Mouse (Mus musculus): ENCODE data around the gene Med27. TPM values are rescaled to one million over a fixed set of nuclear protein-coding genes. Genes with fewer than 3 reads are reported as not detected.

Med27 gene
- polyA plus RNA-seq, 1 experiment from 2014 or later, result 57.1 TPM

GRCm38 (mm10) chr2:29403799-29404530 lies 57.3 kb downstream of the Med27 start:
- WGBS, result 75% methylated on average over 9 of the region's 9 CpGs
- no peaks in the 10 kb centered on the region for H3K36me3 ChIP-seq (ENCODE audit: control insufficient read depth, insufficient read depth, low read length)
- no peak overlapping the region for H3K4me3 ChIP-seq (ENCODE audit: low read length)
- H3K4me1 ChIP-seq (ENCODE audit: control insufficient read depth, insufficient read depth, low read length), result peaks cover 3% of the 10 kb centered on the region; the same call in 1 of the 2 replicates
- no peaks in the 10 kb centered on the region for H3K9me3 ChIP-seq (ENCODE audit: control insufficient read depth, low read length)
- no peak for ATAC-seq (ENCODE audit: low FRiP score, low TSS enrichment)
- no peak overlapping the region for H3K9ac ChIP-seq (ENCODE audit: low read depth, low read length)
- H3K27ac ChIP-seq (ENCODE audit: low read depth, low read length), result no peak overlapping the region
- H3K4me2 ChIP-seq (replicated peaks; ENCODE audit: low read depth, low read length), result no peak overlapping the region
- no peaks in the 10 kb centered on the region for H3K27me3 ChIP-seq (ENCODE audit: control insufficient read depth, insufficient read depth, low read length)

- no peak overlapping the region for H3K27ac ChIP-seq (ENCODE audit: low read depth, low read length)
- H3K27me3 ChIP-seq (ENCODE audit: control insufficient read depth, insufficient read depth, low read length), result no peaks in the 10 kb centered on the region
- H3K9me3 ChIP-seq (ENCODE audit: control insufficient read depth, low read length), result no peaks in the 10 kb centered on the region
- 75% methylated on average over 10 of the region's 10 CpGs for WGBS
- H3K36me3 ChIP-seq (ENCODE audit: control insufficient read depth, insufficient read depth, low read length), result no peaks in the 10 kb centered on the region
- ATAC-seq (ENCODE audit: low FRiP score, low TSS enrichment), result no peak
- no peak overlapping the region for H3K4me2 ChIP-seq (replicated peaks; ENCODE audit: low read depth, low read length)
- peaks cover 3% of the 10 kb centered on the region; the same call in 1 of the 2 replicates for H3K4me1 ChIP-seq (ENCODE audit: control insufficient read depth, insufficient read depth, low read length)
- no peak overlapping the region for H3K4me3 ChIP-seq (ENCODE audit: low read length)
- no peak overlapping the region for H3K9ac ChIP-seq (ENCODE audit: low read depth, low read length)
Observed at GRCm38 (mm10) chr2:29404931-29405330, 58.3 kb downstream of the Med27 start.

DNA sequence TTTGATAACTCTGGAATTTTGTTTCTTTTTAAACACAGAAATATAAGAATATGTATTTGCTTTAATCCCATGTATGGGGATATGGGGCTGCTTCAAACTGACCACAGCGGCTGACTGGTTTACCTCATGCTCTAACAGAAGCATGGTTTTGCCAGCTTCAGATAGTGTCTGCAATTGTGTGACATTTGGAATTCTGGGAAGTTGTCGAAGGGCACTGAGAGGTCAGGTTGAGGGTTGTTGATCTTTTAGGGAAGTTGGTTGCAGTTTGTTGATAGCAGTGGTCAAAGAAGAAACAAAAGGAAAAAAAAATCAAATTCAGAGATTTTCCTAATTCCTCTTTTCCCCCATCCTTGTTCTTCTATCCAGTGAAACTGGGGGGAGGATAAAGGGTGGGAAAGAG lies 59.2 kb downstream of the Med27 start:
- no peak overlapping the region for H3K4me2 ChIP-seq (replicated peaks; ENCODE audit: low read depth, low read length)
- H3K4me3 ChIP-seq (ENCODE audit: low read length), result no peak overlapping the region
- WGBS, result 87% methylated on average over 2 of the region's 2 CpGs
- no peaks in the 10 kb centered on the region for H3K36me3 ChIP-seq (ENCODE audit: control insufficient read depth, insufficient read depth, low read length)
- H3K27ac ChIP-seq (ENCODE audit: low read depth, low read length), result no peak overlapping the region
- H3K4me1 ChIP-seq (ENCODE audit: control insufficient read depth, insufficient read depth, low read length), result peaks cover 3% of the 10 kb centered on the region
- no peak overlapping the region for H3K9ac ChIP-seq (ENCODE audit: low read depth, low read length)
- ATAC-seq (ENCODE audit: low FRiP score, low TSS enrichment), result no peak
- H3K9me3 ChIP-seq (ENCODE audit: control insufficient read depth, low read length), result no peaks in the 10 kb centered on the region
- H3K27me3 ChIP-seq (ENCODE audit: control insufficient read depth, insufficient read depth, low read length), result no peaks in the 10 kb centered on the region

DNA sequence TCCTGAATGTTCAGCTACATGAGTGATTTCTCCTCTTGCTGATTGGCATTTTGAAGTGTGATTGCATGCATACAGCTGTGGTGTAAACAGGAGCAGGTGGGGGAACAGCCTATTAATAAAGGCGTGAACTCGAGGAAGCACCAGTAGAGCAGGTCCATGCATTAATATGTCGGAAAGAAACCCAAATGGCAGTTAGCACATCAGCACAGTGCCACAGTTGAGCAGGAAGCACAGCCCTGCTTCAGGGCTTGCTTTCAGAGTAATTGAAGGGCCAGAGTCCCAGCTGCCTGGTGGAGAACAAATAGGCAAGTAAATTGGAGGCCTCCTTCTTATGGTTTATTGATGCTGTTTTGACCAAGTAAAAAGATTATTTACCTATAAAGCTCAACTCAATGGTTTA lies 60.7 kb downstream of the Med27 start:
- Histone ChIP-seq H3K9me3 (ENCODE audit: control insufficient read depth, low read length) (no peaks in the 10 kb centered on the region), H3K27me3 (ENCODE audit: control insufficient read depth, insufficient read depth, low read length) (no peaks in the 10 kb centered on the region), H3K4me2 (replicated peaks; ENCODE audit: low read depth, low read length) (no peak overlapping the region), H3K4me1 (ENCODE audit: control insufficient read depth, insufficient read depth, low read length) (peaks cover 16% of the 10 kb centered on the region), H3K4me3 (ENCODE audit: low read length) (no peak overlapping the region), H3K36me3 (ENCODE audit: control insufficient read depth, insufficient read depth, low read length) (no peaks in the 10 kb centered on the region), H3K27ac (ENCODE audit: low read depth, low read length) (no peak overlapping the region), H3K9ac (ENCODE audit: low read depth, low read length) (no peak overlapping the region)
- WGBS, result 71% methylated on average over 3 of the region's 3 CpGs
- no peak for ATAC-seq (ENCODE audit: low FRiP score, low TSS enrichment)

DNA sequence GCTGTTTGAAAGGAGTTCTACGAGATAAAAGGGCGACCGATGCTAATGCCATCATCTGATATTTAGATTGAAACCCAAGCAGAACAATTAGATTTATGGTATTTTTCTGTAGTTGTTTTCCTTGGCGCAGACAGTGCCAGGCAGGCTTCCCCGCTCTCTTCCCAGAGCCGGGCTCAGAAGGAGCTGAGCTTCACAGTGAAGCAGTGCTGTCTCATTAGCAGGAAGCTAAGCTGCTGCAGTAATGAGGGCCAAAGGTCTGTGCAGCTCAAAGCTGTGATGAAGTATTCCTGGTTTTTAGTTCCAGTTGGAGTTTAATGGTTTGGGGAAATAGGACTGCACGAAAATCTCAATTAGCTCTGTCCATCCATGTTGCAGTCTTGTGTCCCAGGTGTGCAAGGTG lies 61.1 kb downstream of the Med27 start:
- Histone ChIP-seq H3K4me2 (replicated peaks; ENCODE audit: low read depth, low read length) (no peak overlapping the region), H3K27me3 (ENCODE audit: control insufficient read depth, insufficient read depth, low read length) (no peaks in the 10 kb centered on the region), H3K4me3 (ENCODE audit: low read length) (no peak overlapping the region), H3K4me1 (ENCODE audit: control insufficient read depth, insufficient read depth, low read length) (peaks cover 20% of the 10 kb centered on the region), H3K9me3 (ENCODE audit: control insufficient read depth, low read length) (no peaks in the 10 kb centered on the region), H3K36me3 (ENCODE audit: control insufficient read depth, insufficient read depth, low read length) (no peaks in the 10 kb centered on the region), H3K9ac (ENCODE audit: low read depth, low read length) (no peak overlapping the region), H3K27ac (ENCODE audit: low read depth, low read length) (no peak overlapping the region)
- 40% methylated on average over 7 of the region's 7 CpGs for WGBS
- no peak for ATAC-seq (ENCODE audit: low FRiP score, low TSS enrichment)

DNA sequence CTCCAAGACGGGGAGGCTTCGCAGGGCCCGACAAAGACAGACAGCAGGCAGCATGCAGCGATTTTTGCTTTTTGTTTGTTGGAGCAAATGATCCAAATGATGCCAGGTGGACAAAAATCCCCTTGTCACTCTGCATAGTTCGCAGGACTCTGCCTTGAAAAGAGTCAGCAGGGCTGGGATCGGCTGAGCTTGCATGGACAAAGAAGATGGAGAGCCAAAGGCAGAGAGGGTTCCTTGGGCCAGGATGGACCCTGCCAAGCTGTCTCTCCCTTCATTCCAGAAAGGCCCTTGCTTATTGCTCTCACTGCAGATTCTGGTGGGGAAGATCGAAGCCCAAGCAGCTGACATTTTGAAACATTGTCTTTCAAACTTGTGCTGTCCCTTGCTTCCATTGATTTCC lies 64.3 kb downstream of the Med27 start:
- no peak for ATAC-seq (ENCODE audit: low FRiP score, low TSS enrichment)
- Histone ChIP-seq H3K4me1 (ENCODE audit: control insufficient read depth, insufficient read depth, low read length) (peaks cover 24% of the 10 kb centered on the region), H3K27ac (ENCODE audit: low read depth, low read length) (no peak overlapping the region), H3K9me3 (ENCODE audit: control insufficient read depth, low read length) (no peaks in the 10 kb centered on the region), H3K4me3 (ENCODE audit: low read length) (no peak overlapping the region), H3K36me3 (ENCODE audit: control insufficient read depth, insufficient read depth, low read length) (no peaks in the 10 kb centered on the region), H3K9ac (ENCODE audit: low read depth, low read length) (no peak overlapping the region), H3K4me2 (replicated peaks; ENCODE audit: low read depth, low read length) (no peak overlapping the region), H3K27me3 (ENCODE audit: control insufficient read depth, insufficient read depth, low read length) (no peaks in the 10 kb centered on the region)
- 80% methylated on average over 7 of the region's 7 CpGs for WGBS

DNA sequence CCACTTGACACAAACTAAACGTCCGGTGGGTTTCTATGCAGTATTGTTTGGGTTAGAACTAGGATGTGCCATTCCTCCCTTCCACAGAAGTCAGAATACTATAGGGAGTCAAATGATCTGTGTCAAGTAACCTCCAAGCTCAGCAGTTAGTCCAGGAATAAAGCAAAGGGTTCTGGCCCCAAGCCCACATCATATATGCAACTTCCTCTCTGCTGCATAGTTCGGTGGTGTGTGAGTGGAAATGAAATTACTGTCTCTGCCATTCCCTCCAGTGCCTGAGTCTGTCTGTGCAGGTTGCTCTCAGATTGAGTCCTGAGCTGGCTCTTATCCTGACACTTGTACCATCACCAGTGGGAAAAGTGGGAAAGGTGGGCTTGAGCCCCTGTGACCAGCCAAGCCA lies 65.8 kb downstream of the Med27 start:
- Histone ChIP-seq H3K36me3 (ENCODE audit: control insufficient read depth, insufficient read depth, low read length) (no peaks in the 10 kb centered on the region), H3K9me3 (ENCODE audit: control insufficient read depth, low read length) (no peaks in the 10 kb centered on the region), H3K27ac (ENCODE audit: low read depth, low read length) (no peak overlapping the region), H3K4me1 (ENCODE audit: control insufficient read depth, insufficient read depth, low read length) (peaks cover 21% of the 10 kb centered on the region), H3K4me2 (replicated peaks; ENCODE audit: low read depth, low read length) (no peak overlapping the region), H3K9ac (ENCODE audit: low read depth, low read length) (no peak overlapping the region), H3K27me3 (ENCODE audit: control insufficient read depth, insufficient read depth, low read length) (no peaks in the 10 kb centered on the region), H3K4me3 (ENCODE audit: low read length) (no peak overlapping the region)
- no peak for ATAC-seq (ENCODE audit: low FRiP score, low TSS enrichment)
- 44% methylated on average over 3 of the region's 3 CpGs for WGBS

- peaks cover 21% of the 10 kb centered on the region for H3K4me1 ChIP-seq (ENCODE audit: control insufficient read depth, insufficient read depth, low read length)
- no peak overlapping the region for H3K4me2 ChIP-seq (replicated peaks; ENCODE audit: low read depth, low read length)
- H3K4me3 ChIP-seq (ENCODE audit: low read length), result no peak overlapping the region
- no peak for ATAC-seq (ENCODE audit: low FRiP score, low TSS enrichment)
- H3K9me3 ChIP-seq (ENCODE audit: control insufficient read depth, low read length), result no peaks in the 10 kb centered on the region
- H3K27ac ChIP-seq (ENCODE audit: low read depth, low read length), result no peak overlapping the region
- H3K36me3 ChIP-seq (ENCODE audit: control insufficient read depth, insufficient read depth, low read length), result no peaks in the 10 kb centered on the region
- WGBS, result 60% methylated on average over 13 of the region's 13 CpGs
- no peak overlapping the region for H3K9ac ChIP-seq (ENCODE audit: low read depth, low read length)
- no peaks in the 10 kb centered on the region for H3K27me3 ChIP-seq (ENCODE audit: control insufficient read depth, insufficient read depth, low read length)
Observed at GRCm38 (mm10) chr2:29413259-29413993, 66.8 kb downstream of the Med27 start.

GRCm38 (mm10) chr2:29414852-29415473 lies 68.3 kb downstream of the Med27 start:
- WGBS, result 80% methylated on average over 7 of the region's 7 CpGs
- peaks cover 35% of the 10 kb centered on the region for H3K4me1 ChIP-seq (ENCODE audit: control insufficient read depth, insufficient read depth, low read length)
- no peak overlapping the region for H3K4me3 ChIP-seq (ENCODE audit: low read length)
- no peaks in the 10 kb centered on the region for H3K9me3 ChIP-seq (ENCODE audit: control insufficient read depth, low read length)
- ATAC-seq (ENCODE audit: low FRiP score, low TSS enrichment), result no peak
- no peak overlapping the region for H3K27ac ChIP-seq (ENCODE audit: low read depth, low read length)
- no peaks in the 10 kb centered on the region for H3K36me3 ChIP-seq (ENCODE audit: control insufficient read depth, insufficient read depth, low read length)
- no peaks in the 10 kb centered on the region for H3K27me3 ChIP-seq (ENCODE audit: control insufficient read depth, insufficient read depth, low read length)
- no peak overlapping the region for H3K4me2 ChIP-seq (replicated peaks; ENCODE audit: low read depth, low read length)
- H3K9ac ChIP-seq (ENCODE audit: low read depth, low read length), result no peak overlapping the region
